Mouse (Mus musculus) embryonic facial prominence, embryonic 12.5 days (tissue): ENCODE results near the gene Abr. TPM values are rescaled to one million over a fixed set of nuclear protein-coding genes. Genes with fewer than 3 reads are reported as not detected.

Source experiments
- ATAC-seq: fragments of 200-750 bp; cut with Nextera tagmentation; 2 replicates; pipeline ENCODE4 v1.8.0; 2017; ENCODE audit not compliant: insufficient number of reproducible peaks, insufficient read depth, low FRiP score, low TSS enrichment
- H3K27ac ChIP-seq: fragments of 300-500 bp; sonication (generic); 2 replicates; pipeline ENCODE4 v1.5.1; 2016; ENCODE audit warnings: mild to moderate bottlenecking
- H3K27me3 ChIP-seq: fragments of 300-500 bp; sonication (generic); 2 replicates; pipeline ENCODE4 v1.6.1; 2016; ENCODE audit warnings: mild to moderate bottlenecking, moderate library complexity
- H3K36me3 ChIP-seq: fragments of 300-500 bp; sonication (generic); 2 replicates; pipeline ENCODE4 v1.6.1; 2016; ENCODE audit warnings: mild to moderate bottlenecking
- H3K4me1 ChIP-seq: fragments of 300-500 bp; sonication (generic); 2 replicates; pipeline ENCODE4 v1.6.1; 2016
- H3K4me2 ChIP-seq: fragments of 300-500 bp; sonication (generic); replicated peaks from 2 replicates; pipeline ENCODE4 v1.6.1; 2016; ENCODE audit warnings: mild to moderate bottlenecking, moderate library complexity
- H3K4me3 ChIP-seq: fragments of 300-500 bp; sonication (generic); 2 replicates; pipeline ENCODE4 v1.5.1; 2016; ENCODE audit warnings: mild to moderate bottlenecking
- H3K9ac ChIP-seq: fragments of 300-500 bp; sonication (generic); 2 replicates; pipeline ENCODE4 v1.6.1; 2016; ENCODE audit warnings: mild to moderate bottlenecking, moderate library complexity
- H3K9me3 ChIP-seq: fragments of 300-500 bp; sonication (generic); 2 replicates; pipeline ENCODE4 v1.6.1; 2016; ENCODE audit warnings: mild to moderate bottlenecking, moderate library complexity
- WGBS: fragments of 180-500 bp; shearing (Covaris S2); methylation state at CpG from one replicate; pipeline ENCODE4 v1.1.7; 2016; 5-methylcytosine and 5-hydroxymethylcytosine counted together
- polyA plus RNA-seq: library from polyadenylated mRNA; unstranded; fragments of >200 nt; fragmentation: Nextera tagmentation; extraction: Ambion mirVana; gene quantifications from 2 replicates; pipeline ENCODE4 v1.2.1, GENCODE M21; 2016

Gene Abr
- polyA plus RNA-seq, 1 experiment from 2014 or later, result 46.7 TPM

DNA sequence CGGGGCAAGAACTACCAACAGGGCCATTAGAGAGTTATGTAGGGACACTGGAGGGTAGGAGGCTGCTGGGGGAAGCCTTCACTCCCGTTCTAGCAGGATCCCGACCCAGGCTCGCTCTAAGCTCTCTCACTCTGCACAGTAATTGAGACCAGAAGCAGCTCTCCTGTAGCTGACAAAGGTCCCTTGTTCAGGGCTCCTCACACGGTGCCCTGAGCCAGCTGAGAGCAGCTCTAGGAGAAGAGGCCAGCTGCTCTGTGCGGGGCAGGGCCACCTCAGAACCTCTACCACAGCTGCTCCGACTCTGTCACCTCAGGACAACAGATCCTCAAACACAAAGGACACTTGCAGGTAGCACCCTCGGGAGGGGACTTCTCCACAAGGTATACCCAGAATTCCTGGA is 176.7 kb downstream of the Abr start:
- Histone ChIP-seq H3K4me1 (peaks cover 61% of the 10 kb centered on the region), H3K4me3 (no peak overlapping the region), H3K9ac (no peak overlapping the region; the same call in 1 of the 2 replicates), H3K27me3 (no peaks in the 10 kb centered on the region), H3K36me3 (peaks cover 7% of the 10 kb centered on the region), H3K9me3 (no peaks in the 10 kb centered on the region), H3K4me2 (no peak overlapping the region), H3K27ac (peak overlapping the region; percentile 79)
- 0 out of 2 replicates have a peak, but pooled peaks have one; percentile 43 for ATAC-seq
- WGBS, result 13% methylated on average over 8 of the region's 8 CpGs

DNA sequence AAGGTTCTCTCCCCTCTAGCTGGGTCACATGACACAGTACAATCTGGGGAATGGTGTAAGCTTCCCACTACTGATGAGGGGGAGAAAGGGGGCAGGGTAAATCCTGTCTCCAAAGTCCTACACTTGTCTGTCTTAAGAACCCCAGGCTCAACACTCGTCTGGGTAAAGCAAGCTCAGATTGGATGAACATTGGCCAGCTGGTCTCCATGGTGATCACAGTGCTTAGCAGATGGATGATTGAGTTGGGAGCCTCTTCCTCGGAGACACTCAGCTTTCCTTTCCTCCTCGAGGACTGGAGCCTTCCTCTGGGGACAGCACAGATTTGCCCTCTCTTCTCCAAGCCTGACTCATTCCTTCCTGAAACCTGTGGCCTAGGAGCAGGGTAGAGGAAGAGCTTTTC is 182.4 kb downstream of the Abr start:
- Histone ChIP-seq H3K9me3 (no peaks in the 10 kb centered on the region), H3K27me3 (no peaks in the 10 kb centered on the region), H3K4me3 (no peak overlapping the region), H3K36me3 (peaks cover 16% of the 10 kb centered on the region), H3K27ac (no peak overlapping the region), H3K4me1 (peaks cover 67% of the 10 kb centered on the region), H3K4me2 (no peak overlapping the region), H3K9ac (no peak overlapping the region)
- WGBS, result 35% methylated on average over 3 of the region's 3 CpGs
- no peak for ATAC-seq

GRCm38 (mm10) chr11:76436864-76437437 is 185.2 kb downstream of the Abr start:
- Histone ChIP-seq H3K4me3 (peak overlapping the region; percentile 40), H3K36me3 (0 out of 2 replicates have a peak, but pooled peaks cover 15% of the 10 kb centered on the region), H3K27ac (peak overlapping the region; percentile 91), H3K4me1 (peaks cover 62% of the 10 kb centered on the region), H3K9me3 (no peaks in the 10 kb centered on the region), H3K4me2 (peak overlapping the region; percentile 73), H3K27me3 (no peaks in the 10 kb centered on the region), H3K9ac (peak overlapping the region; percentile 62)
- peak; percentile 75 for ATAC-seq
- WGBS, result 4% methylated on average over 28 of the region's 28 CpGs

GRCm38 (mm10) chr11:76436009-76436408 is 186.1 kb downstream of the Abr start:
- Histone ChIP-seq H3K9ac (0 out of 2 replicates have a peak overlapping the region, but pooled peaks have one; percentile 62), H3K27me3 (no peaks in the 10 kb centered on the region), H3K4me3 (peak overlapping the region; percentile 40), H3K9me3 (no peaks in the 10 kb centered on the region), H3K4me1 (peaks cover 56% of the 10 kb centered on the region), H3K36me3 (0 out of 2 replicates have a peak, but pooled peaks cover 15% of the 10 kb centered on the region), H3K27ac (peak overlapping the region; percentile 91; the same call in 1 of the 2 replicates), H3K4me2 (peak overlapping the region; percentile 73)
- ATAC-seq, result no peak
- WGBS, result 75% methylated on average over 5 of the region's 5 CpGs

DNA sequence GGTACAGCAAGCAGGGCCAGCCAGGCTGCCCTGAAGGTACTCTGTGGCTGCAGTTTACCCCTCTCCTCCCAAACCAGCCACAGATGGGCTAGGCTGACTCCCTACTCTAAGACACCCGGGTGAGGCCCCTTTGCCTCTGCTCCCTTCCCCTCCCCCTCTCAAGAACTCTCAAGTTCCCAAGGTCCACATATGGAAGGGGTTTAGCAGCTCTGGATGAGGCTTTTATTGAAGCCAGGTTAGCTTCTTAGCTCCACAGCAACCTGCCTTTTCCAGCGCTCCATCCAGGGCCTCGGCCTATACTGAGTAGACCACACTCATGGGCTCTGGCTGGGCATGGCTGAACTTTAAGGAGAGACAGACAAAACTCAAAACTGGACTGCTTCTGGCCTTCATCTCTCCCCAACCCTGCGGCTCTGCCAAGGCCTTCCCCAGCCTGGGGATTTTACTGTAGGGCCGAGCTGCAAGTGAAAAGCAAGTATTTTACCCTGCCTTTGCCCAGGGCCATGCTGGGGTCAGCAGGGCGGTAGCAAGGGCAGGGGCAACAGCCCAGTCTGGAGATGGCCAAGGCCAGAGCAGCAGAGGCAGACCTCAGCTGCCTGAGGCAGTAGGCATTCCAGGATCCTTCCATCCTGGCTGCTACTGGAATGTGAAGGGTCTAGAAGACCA is 192.0 kb downstream of the Abr start:
- no peak overlapping the region for H3K4me3 ChIP-seq
- peak overlapping the region; percentile 98 for H3K27ac ChIP-seq
- H3K9ac ChIP-seq, result peak overlapping the region; percentile 44
- 30% methylated on average over 6 of the region's 6 CpGs for WGBS
- peak; percentile 83 for ATAC-seq
- H3K4me1 ChIP-seq, result peaks cover 35% of the 10 kb centered on the region
- H3K9me3 ChIP-seq, result no peaks in the 10 kb centered on the region
- H3K4me2 ChIP-seq, result no peak overlapping the region
- H3K27me3 ChIP-seq, result no peaks in the 10 kb centered on the region
- H3K36me3 ChIP-seq, result peaks cover 12% of the 10 kb centered on the region

DNA sequence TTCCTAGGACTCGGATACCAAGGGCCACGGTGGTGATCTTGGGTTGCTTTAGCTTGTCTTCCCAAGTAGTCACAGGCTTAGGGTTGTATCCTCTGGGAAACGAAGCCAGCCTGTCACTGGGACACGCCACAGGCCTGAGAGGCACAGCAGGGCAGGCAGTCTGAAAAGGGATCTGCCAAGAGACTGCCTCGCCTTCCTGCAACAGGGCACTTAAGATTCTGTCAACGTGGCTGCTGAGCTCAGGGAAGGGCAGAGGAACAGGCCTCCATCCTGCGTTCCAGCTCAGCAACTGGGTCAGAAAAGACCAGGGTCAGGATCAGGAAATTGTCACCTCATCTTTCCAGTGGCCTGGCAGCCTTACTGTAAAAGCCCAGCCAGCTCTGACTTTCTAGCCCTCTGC is 192.6 kb downstream of the Abr start:
- no peak overlapping the region for H3K4me3 ChIP-seq
- H3K27me3 ChIP-seq, result no peaks in the 10 kb centered on the region
- peaks cover 15% of the 10 kb centered on the region for H3K36me3 ChIP-seq
- 29% methylated on average over 7 of the region's 7 CpGs for WGBS
- H3K9ac ChIP-seq, result peak overlapping the region; percentile 44; the same call in 1 of the 2 replicates
- H3K9me3 ChIP-seq, result no peaks in the 10 kb centered on the region
- ATAC-seq, result no peak
- peak overlapping the region; percentile 98 for H3K27ac ChIP-seq
- no peak overlapping the region for H3K4me2 ChIP-seq
- peaks cover 30% of the 10 kb centered on the region for H3K4me1 ChIP-seq

DNA sequence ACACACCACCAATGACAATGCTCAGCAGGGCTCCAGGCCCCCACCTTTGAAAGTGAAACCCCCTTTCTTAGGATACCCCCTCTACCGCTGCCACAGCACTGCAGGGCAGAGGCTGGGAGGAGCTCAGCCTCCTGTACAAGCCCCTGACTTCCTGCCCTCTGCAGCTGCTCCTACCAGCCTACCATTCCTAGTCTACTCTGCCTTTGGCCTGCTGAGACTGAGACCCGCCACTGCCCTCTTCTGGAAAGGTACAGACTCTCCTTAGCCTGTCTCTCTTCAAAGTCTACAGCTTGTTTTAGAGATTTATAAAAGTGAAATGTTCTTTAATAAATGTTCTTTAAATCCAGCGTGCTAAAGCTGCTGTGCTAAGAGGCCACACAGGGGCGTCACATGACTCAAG is 193.1 kb downstream of the Abr start:
- H3K9ac ChIP-seq, result no peak overlapping the region
- H3K27me3 ChIP-seq, result no peaks in the 10 kb centered on the region
- H3K9me3 ChIP-seq, result no peaks in the 10 kb centered on the region
- peaks cover 19% of the 10 kb centered on the region for H3K36me3 ChIP-seq
- H3K4me2 ChIP-seq, result no peak overlapping the region
- no peak for ATAC-seq
- H3K4me3 ChIP-seq, result no peak overlapping the region
- 43% methylated on average over 4 of the region's 4 CpGs for WGBS
- H3K4me1 ChIP-seq, result peaks cover 29% of the 10 kb centered on the region
- H3K27ac ChIP-seq, result peak overlapping the region; percentile 98

GRCm38 (mm10) chr11:76427781-76428180 is 194.3 kb downstream of the Abr start:
- Histone ChIP-seq H3K4me2 (no peak overlapping the region), H3K9ac (no peak overlapping the region), H3K4me3 (no peak overlapping the region), H3K9me3 (no peaks in the 10 kb centered on the region), H3K36me3 (peaks cover 32% of the 10 kb centered on the region), H3K27me3 (no peaks in the 10 kb centered on the region), H3K4me1 (peaks cover 29% of the 10 kb centered on the region), H3K27ac (0 out of 2 replicates have a peak overlapping the region, but pooled peaks have one; percentile 98)
- 58% methylated on average over 3 of the region's 3 CpGs for WGBS
- ATAC-seq, result no peak

GRCm38 (mm10) chr11:76425749-76426148 is 196.4 kb downstream of the Abr start:
- no peak overlapping the region for H3K4me3 ChIP-seq
- H3K4me2 ChIP-seq, result no peak overlapping the region
- no peaks in the 10 kb centered on the region for H3K27me3 ChIP-seq
- H3K9me3 ChIP-seq, result no peaks in the 10 kb centered on the region
- WGBS, result 81% methylated on average over 6 of the region's 6 CpGs
- H3K27ac ChIP-seq, result no peak overlapping the region
- no peak for ATAC-seq
- H3K36me3 ChIP-seq, result peaks cover 46% of the 10 kb centered on the region
- no peak overlapping the region for H3K9ac ChIP-seq
- peaks cover 25% of the 10 kb centered on the region for H3K4me1 ChIP-seq

- Histone ChIP-seq H3K9me3 (no peaks in the 10 kb centered on the region), H3K27me3 (no peaks in the 10 kb centered on the region), H3K4me1 (peaks cover 7% of the 10 kb centered on the region), H3K4me2 (no peak overlapping the region), H3K9ac (no peak overlapping the region), H3K4me3 (no peak overlapping the region), H3K36me3 (peaks cover 92% of the 10 kb centered on the region), H3K27ac (no peak overlapping the region)
- ATAC-seq, result no peak
- 66% methylated on average over 4 of the region's 4 CpGs for WGBS
These were observed 201.2 kb downstream of the Abr start for GRCm38 (mm10) chr11:76420896-76421295.

DNA sequence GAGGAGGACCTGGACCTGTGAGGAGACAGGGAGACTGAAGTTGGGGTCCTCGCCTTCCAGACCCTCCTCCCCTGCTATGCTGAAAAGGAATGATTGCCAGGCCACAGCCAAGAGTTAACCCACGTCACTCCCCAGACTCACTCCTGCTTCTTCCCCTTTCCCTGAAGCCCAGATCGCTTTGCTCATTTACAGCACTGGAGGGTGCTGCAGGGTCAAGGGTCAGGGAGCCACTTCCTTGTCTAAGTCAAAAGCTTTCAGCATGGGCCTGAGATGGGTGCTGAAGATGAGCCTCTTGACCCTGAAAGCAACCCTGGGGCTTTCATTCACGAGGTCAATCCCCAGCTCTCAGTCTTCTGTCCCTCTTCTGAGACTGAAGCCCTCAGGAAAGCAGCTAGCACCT is 202.9 kb downstream of the Abr start:
- Histone ChIP-seq H3K27me3 (no peaks in the 10 kb centered on the region), H3K36me3 (peaks cover 95% of the 10 kb centered on the region), H3K4me3 (no peak overlapping the region), H3K9ac (no peak overlapping the region), H3K27ac (no peak overlapping the region), H3K4me1 (peaks cover 11% of the 10 kb centered on the region), H3K9me3 (no peaks in the 10 kb centered on the region), H3K4me2 (no peak overlapping the region)
- ATAC-seq, result no peak
- 53% methylated on average over 4 of the region's 4 CpGs for WGBS

DNA sequence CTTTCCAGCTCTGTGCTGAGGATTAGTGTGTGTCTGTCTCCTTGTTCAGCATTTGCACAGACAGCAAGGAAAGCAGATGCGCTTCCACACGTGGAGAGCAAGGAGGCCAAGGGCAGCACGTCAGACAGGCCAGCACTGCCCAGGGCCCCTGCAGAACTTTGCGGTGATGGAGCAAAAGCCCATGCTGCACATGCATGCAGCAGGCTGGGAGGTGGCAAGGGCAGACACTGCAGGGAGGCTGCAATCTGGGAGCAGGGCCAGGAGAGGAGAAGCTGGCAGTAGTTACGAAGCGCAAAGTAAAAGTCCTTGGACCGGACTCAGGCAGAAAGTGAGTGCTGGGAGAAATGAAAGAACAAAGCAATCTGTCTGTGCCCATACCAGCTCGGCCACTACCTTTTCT is 203.7 kb downstream of the Abr start:
- no peaks in the 10 kb centered on the region for H3K9me3 ChIP-seq
- no peak overlapping the region for H3K9ac ChIP-seq
- H3K27ac ChIP-seq, result no peak overlapping the region
- H3K36me3 ChIP-seq, result peaks cover 95% of the 10 kb centered on the region
- no peak for ATAC-seq
- H3K4me2 ChIP-seq, result no peak overlapping the region
- H3K27me3 ChIP-seq, result no peaks in the 10 kb centered on the region
- 86% methylated on average over 8 of the region's 8 CpGs for WGBS
- H3K4me1 ChIP-seq, result peaks cover 11% of the 10 kb centered on the region
- H3K4me3 ChIP-seq, result no peak overlapping the region
